14 mouse cellular contexts compared by ENCODE assay signal in genomic region chr1:133950061-133950782, GRCm38 (mm10). TPM values are rescaled to one million over a fixed set of nuclear protein-coding genes. Genes with fewer than 3 reads are reported as not detected.
DNase-seq lines count a peak whose midpoint lies in the region; ATAC-seq and TF ChIP-seq lines count a peak whose summit lies in the region.
"Had no signal": no experiment of that assay in that cellular context is flagged by ENCODE, and none has a peak within 500 bp of the region (broad histone marks: within the 10 kb centered on the region; RNA-seq: fewer than 3 reads in every experiment).

No protein-coding gene starts in this region.

- H3K4me1 ChIP-seq in G1E (ENCODE audit: insufficient read depth, low read depth, low read length) = peaks cover 86% of the 10 kb centered on the region
- no peaks in the 10 kb centered on the region for H3K4me1 ChIP-seq in intestine, postnatal 0 days (replicated peaks; ENCODE audit: control insufficient read depth, insufficient read depth, low read length)
- peaks cover 8% of the 10 kb centered on the region for H3K4me1 ChIP-seq in midbrain, embryonic 13.5 days (replicated peaks)
- no peaks in the 10 kb centered on the region for H3K4me1 ChIP-seq in kidney, adult 2 months (ENCODE audit: control insufficient read depth, insufficient read depth, low read length)

- no peak overlapping the region for H3K4me2 ChIP-seq in intestine, postnatal 0 days (replicated peaks; ENCODE audit: low read depth)
- no peak overlapping the region for H3K4me2 ChIP-seq in midbrain, embryonic 13.5 days (replicated peaks)

- no peak overlapping the region for H3K9ac ChIP-seq in intestine, postnatal 0 days (ENCODE audit: low read depth, low read length)
- no peak overlapping the region for H3K9ac ChIP-seq in midbrain, embryonic 13.5 days (replicated peaks)

- DNase-seq in G1E (ENCODE audit: low spot score) (peak; percentile 79), ZHBTc4 (ENCODE audit: low read depth, low spot score) (peak; percentile 67)
- DNase-seq in kidney, adult 2 months = no peak
- DNase-seq in spleen, adult 18-20 months = no peak
- DNase-seq: gastrocnemius, postnatal 36 days; kidney, postnatal 10 days; left cerebral cortex, postnatal 4 days; right cerebral cortex, postnatal 4 days had no signal

- no peak overlapping the region for H3K27ac ChIP-seq in intestine, postnatal 0 days (ENCODE audit: low read depth, low read length)
- H3K27ac ChIP-seq in midbrain, embryonic 13.5 days = no peak overlapping the region
- H3K27ac ChIP-seq in kidney, adult 2 months (ENCODE audit: insufficient read depth, low read depth, low read length) = no peak overlapping the region
- H3K27ac ChIP-seq: hindbrain, postnatal 0 days; macrophage had no signal

- no peaks in the 10 kb centered on the region for H3K27me3 ChIP-seq in G1E (ENCODE audit: insufficient read depth, low read length)
- no peaks in the 10 kb centered on the region for H3K27me3 ChIP-seq in intestine, postnatal 0 days (replicated peaks; ENCODE audit: control insufficient read depth, insufficient read depth, low read length)
- H3K27me3 ChIP-seq in midbrain, embryonic 13.5 days = no peaks in the 10 kb centered on the region
- H3K27me3 ChIP-seq in kidney, adult 2 months (replicated peaks; ENCODE audit: control insufficient read depth, insufficient read depth, low read length) = no peaks in the 10 kb centered on the region

- peak; percentile 65 for ATAC-seq in G1E (ENCODE audit: extremely low read depth, insufficient number of reproducible peaks, low FRiP score, poor library complexity, severe bottlenecking)
- no peak for ATAC-seq in intestine, postnatal 0 days
- peak; percentile 89 for ATAC-seq in megakaryocyte-erythroid progenitor cell, adult 5-6 weeks (replicated peaks; ENCODE audit: low FRiP score, low TSS enrichment, poor library complexity, severe bottlenecking)
- ATAC-seq in midbrain, embryonic 13.5 days = no peak
- ATAC-seq: hindbrain, postnatal 0 days had no signal

- 37% methylated on average over 7 of the region's 7 CpGs for WGBS in intestine, postnatal 0 days
- WGBS in midbrain, embryonic 13.5 days = 82% methylated on average over 7 of the region's 7 CpGs
- 61% methylated on average over 7 of the region's 7 CpGs for WGBS in kidney, adult 2 months

- H3K36me3 ChIP-seq in G1E (replicated peaks) = no peaks in the 10 kb centered on the region
- H3K36me3 ChIP-seq in intestine, postnatal 0 days (ENCODE audit: control insufficient read depth, insufficient read depth) = no peaks in the 10 kb centered on the region
- H3K36me3 ChIP-seq in midbrain, embryonic 13.5 days = no peaks in the 10 kb centered on the region
- no peaks in the 10 kb centered on the region for H3K36me3 ChIP-seq in kidney, adult 2 months (ENCODE audit: control insufficient read depth, insufficient read depth, low read length)

- no peak for TF ChIP-seq POLR2A in kidney, adult 2 months (IDR thresholded peaks at IDR 0.05; ENCODE audit: low read depth, low read length)

- 0 out of 2 replicates have a peak, but pooled peaks have one; percentile 6 for TF ChIP-seq CTCF in G1E (IDR thresholded peaks at IDR 0.05; ENCODE audit: low read depth, low read length)
- TF ChIP-seq CTCF in intestine, postnatal 0 days (IDR thresholded peaks at IDR 0.05; ENCODE audit: low read depth) = peak; percentile 41; the same call in 1 of the 2 replicates
- no peak for TF ChIP-seq CTCF in kidney, adult 2 months (conservative IDR thresholded peaks at IDR 0.05; ENCODE audit: insufficient read depth, insufficient read length, low read depth, low read length)

- H3K9me3 ChIP-seq in G1E (replicated peaks) = no peaks in the 10 kb centered on the region
- H3K9me3 ChIP-seq in intestine, postnatal 0 days (ENCODE audit: control insufficient read depth) = no peaks in the 10 kb centered on the region
- no peaks in the 10 kb centered on the region for H3K9me3 ChIP-seq in midbrain, embryonic 13.5 days

- H3K4me3 ChIP-seq in G1E (ENCODE audit: low read depth, low read length) = peak overlapping the region; percentile 31; the same call in 1 of the 2 replicates
- no peak overlapping the region for H3K4me3 ChIP-seq in intestine, postnatal 0 days (ENCODE audit: low read depth, low read length)
- H3K4me3 ChIP-seq in midbrain, embryonic 13.5 days (replicated peaks) = no peak overlapping the region
- no peak overlapping the region for H3K4me3 ChIP-seq in kidney, adult 2 months (ENCODE audit: insufficient read depth, low read depth, low read length)

RNA-seq across cellular contexts. Expression of gene Prelp, which starts 29.0 kb away (rescaled TPM):
- total RNA-seq in G1E (2014; fragmentation: Nextera tagmentation) = not detected in 2 replicates
- total RNA-seq in G1E (2017) = 0.06 and 0.11 TPM in 2 replicates
- 0.04 and 0.10 TPM in 2 replicates for polyA plus RNA-seq in G1E (2012)
- 3.3 and 4.1 TPM in 2 replicates for polyA plus RNA-seq in intestine, postnatal 0 days (2015; fragmentation: Nextera tagmentation; extraction: Ambion mirVana)
- 0.20 TPM in 1 of 2 replicates, not detected in the other for total RNA-seq in megakaryocyte-erythroid progenitor cell, adult 5-6 weeks (2014; fragmentation: Nextera tagmentation)
- not detected in 2 replicates for total RNA-seq in megakaryocyte-erythroid progenitor cell, adult 5-6 weeks (2017)
- polyA plus RNA-seq in midbrain, embryonic 13.5 days (2015; fragmentation: Nextera tagmentation; extraction: Ambion mirVana) = 4.4 and 6.5 TPM in 2 replicates
- 35.0 and 38.2 TPM in 2 replicates for polyA plus RNA-seq in kidney, adult 2 months (2012; rRNA removed)
- total RNA-seq: ES-E14 had no signal

RNA-seq across cellular contexts. Expression of gene Optc, which starts 42.4 kb away (rescaled TPM):
- total RNA-seq in G1E (2014; fragmentation: Nextera tagmentation) (not detected in 2 replicates), G1E (2017) (0.12 TPM in 1 of 2 replicates, not detected in the other)
- not detected in 2 replicates for polyA plus RNA-seq in G1E (2012)
- polyA plus RNA-seq in intestine, postnatal 0 days (2015; fragmentation: Nextera tagmentation; extraction: Ambion mirVana) = 0.82 and 0.94 TPM in 2 replicates
- total RNA-seq in megakaryocyte-erythroid progenitor cell, adult 5-6 weeks (2014; fragmentation: Nextera tagmentation) = not detected in 2 replicates
- 2.0 TPM in 1 of 2 replicates, not detected in the other for total RNA-seq in megakaryocyte-erythroid progenitor cell, adult 5-6 weeks (2017)
- polyA plus RNA-seq in midbrain, embryonic 13.5 days (2015; fragmentation: Nextera tagmentation; extraction: Ambion mirVana) = 4.0 and 4.9 TPM in 2 replicates
- polyA plus RNA-seq in kidney, adult 2 months (2012; rRNA removed) = 0.48 and 1.5 TPM in 2 replicates
- total RNA-seq: gastrocnemius, postnatal 36 days had no signal
- polyA plus RNA-seq: macrophage had no signal

Comparison
In these comparisons a context has a peak if more than half of its experiments do, and no peak if none do; other contexts are left out.
1. ATAC-seq: peak in G1E (single experiment) and megakaryocyte-erythroid progenitor cell, adult 5-6 weeks (single experiment); none in intestine, postnatal 0 days (single experiment) and midbrain, embryonic 13.5 days (single experiment).
2. DNase-seq: peak in G1E (single experiment) and ZHBTc4 (single experiment); none in kidney, adult 2 months (single experiment) and spleen, adult 18-20 months (0 of 2).